Mouse (Mus musculus) testis, adult 2 months (tissue): ENCODE results near the gene Pdpk1.

ENCODE experiments used
- CTCF ChIP-seq: fragments of 200-500 bp; IDR thresholded peaks from 2 replicates; pipeline ENCODE4 v1.5.1; 2012; ENCODE audit warnings: low read depth, mild to moderate bottlenecking, inconsistent platforms, low read length, moderate library complexity; ENCODE audit not compliant: control insufficient read depth, insufficient read depth, insufficient replicate concordance
- POLR2A ChIP-seq: fragments of 200-500 bp; IDR thresholded peaks from 2 replicates; pipeline ENCODE4 v1.6.1; 2012; ENCODE audit warnings: low read depth, mild to moderate bottlenecking, inconsistent platforms, low read length, moderate library complexity; ENCODE audit not compliant: control insufficient read depth

GRCm38 (mm10) chr17:24062459-24063155 lies 88.1 kb downstream of the Pdpk1 start:
- no peak for TF ChIP-seq CTCF
- TF ChIP-seq POLR2A = no peak
